Mouse (Mus musculus) lung, postnatal 0 days (tissue): ENCODE data around the gene H2afy.

ENCODE experiments used
- CTCF ChIP-seq: IDR thresholded peaks from 2 replicates; pipeline ENCODE4 v1.5.1; 2016; ENCODE audit warnings: antibody characterized with exemption, mild to moderate bottlenecking
- EP300 ChIP-seq: IDR thresholded peaks from 2 replicates; pipeline ENCODE4 v1.6.1; 2016; ENCODE audit warnings: antibody characterized with exemption, mild to moderate bottlenecking, control low read depth

DNA sequence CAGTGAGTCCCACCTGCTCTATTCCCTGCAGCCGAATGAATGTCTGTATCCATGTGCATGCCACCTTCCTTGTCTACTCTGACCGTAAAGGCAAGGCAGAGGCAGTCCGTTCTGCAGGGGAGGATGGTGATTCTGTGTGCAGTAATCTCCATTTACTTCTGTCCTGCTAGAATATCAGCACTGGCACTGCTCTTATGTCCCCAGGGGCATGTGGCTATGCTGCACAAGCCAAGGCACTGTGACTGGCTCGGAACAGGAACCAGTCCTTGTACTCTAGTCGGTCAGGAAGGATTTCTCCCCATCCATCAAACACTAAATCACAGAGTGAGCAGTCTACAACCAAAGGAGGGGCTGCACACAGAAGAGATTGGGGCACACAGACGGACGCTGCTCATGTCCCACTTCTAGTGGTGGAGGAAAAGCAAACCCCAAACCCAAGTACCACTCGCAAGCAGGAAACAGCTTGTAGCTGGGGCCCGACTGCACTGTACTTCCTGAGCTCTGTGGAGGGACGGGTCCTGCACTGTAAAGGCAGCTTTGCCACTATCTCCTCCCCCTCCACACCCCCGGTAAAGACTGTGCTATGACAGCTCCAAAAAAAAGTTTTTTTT, 3.7 kb downstream of the H2afy start:
- TF ChIP-seq EP300 (no peak), CTCF (no peak)
